Mouse (Mus musculus): ENCODE measurements at regions not wholly inside any gene's neighbourhood (a gene's known extent, or its start where the extent isn't known, plus 50 kb on each side); places are given as distances from the start of the nearest gene placed in this dataset.

DNA sequence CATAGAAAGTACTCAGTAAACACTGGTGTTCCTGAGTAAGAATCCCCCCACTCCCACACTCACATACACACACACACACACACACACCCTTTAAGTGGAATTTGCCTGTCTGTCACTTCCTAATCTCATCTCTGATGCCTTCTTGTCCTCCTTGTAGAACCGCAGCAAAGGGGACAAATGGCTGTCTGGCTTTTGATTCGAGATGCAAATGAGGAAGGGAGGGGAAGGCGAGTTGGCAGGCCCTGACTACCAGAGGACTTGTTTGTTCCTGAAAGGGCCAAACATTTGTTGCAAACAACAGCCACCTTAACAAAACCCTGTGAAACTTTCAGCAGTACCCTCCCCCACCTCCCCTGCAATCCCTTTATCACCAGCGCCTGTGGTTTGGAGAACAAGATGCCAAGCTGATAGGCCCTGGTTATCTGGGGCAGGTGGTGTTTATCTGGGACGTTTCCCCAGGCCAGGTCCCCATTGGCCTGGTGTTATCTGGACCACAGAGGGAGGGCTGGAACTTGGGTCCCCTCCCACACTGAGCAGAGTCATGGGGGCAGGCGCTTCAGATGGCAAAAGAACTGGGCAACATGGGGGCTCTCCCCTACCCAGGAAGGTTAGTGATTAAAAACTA, 67.5 kb upstream of the Lhx1 start:
- peaks cover 34% of the 10 kb centered on the region for H3K27me3 ChIP-seq
- no peaks in the 10 kb centered on the region for H3K36me3 ChIP-seq (ENCODE audit: poor library complexity, severe bottlenecking)
- no peak for ATAC-seq
- no peak overlapping the region for H3K4me3 ChIP-seq
- H3K4me1 ChIP-seq: peaks cover 9% of the 10 kb centered on the region
- H3K9me3 ChIP-seq (replicated peaks): no peaks in the 10 kb centered on the region
- H3K27ac ChIP-seq: no peak overlapping the region
- no peak overlapping the region for H3K4me2 ChIP-seq
- H3K9ac ChIP-seq: no peak overlapping the region
- WGBS: 22% methylated on average over 6 of the region's 6 CpGs

DNA sequence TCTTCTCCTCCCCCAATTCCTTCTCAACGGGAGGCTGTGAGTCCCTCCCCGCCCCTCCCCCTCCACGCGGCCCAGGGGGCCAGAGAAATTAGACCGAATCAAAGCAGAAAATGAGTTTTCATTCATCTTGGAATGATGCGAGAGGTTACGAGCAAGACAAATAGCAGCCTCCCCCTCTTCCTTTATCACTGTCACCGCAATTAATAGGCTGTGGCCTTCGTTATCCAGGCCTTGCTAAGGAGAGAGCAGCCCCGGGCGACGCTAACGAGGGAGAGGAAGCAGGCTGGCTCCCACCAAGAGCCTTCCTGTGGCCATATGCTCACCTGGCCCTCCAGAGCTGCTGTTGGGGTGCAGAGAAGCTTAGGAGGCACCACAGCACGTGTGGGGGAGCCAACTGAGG, 61.8 kb upstream of the Lhx1 start:
- no peak for ATAC-seq
- H3K4me1 ChIP-seq: peaks cover 13% of the 10 kb centered on the region
- no peaks in the 10 kb centered on the region for H3K36me3 ChIP-seq (ENCODE audit: poor library complexity, severe bottlenecking)
- H3K27me3 ChIP-seq: peaks cover 26% of the 10 kb centered on the region
- H3K4me3 ChIP-seq: no peak overlapping the region
- no peaks in the 10 kb centered on the region for H3K9me3 ChIP-seq (replicated peaks)
- no peak overlapping the region for H3K4me2 ChIP-seq
- H3K27ac ChIP-seq: no peak overlapping the region
- 19% methylated on average over 14 of the region's 14 CpGs for WGBS
- H3K9ac ChIP-seq: no peak overlapping the region

DNA sequence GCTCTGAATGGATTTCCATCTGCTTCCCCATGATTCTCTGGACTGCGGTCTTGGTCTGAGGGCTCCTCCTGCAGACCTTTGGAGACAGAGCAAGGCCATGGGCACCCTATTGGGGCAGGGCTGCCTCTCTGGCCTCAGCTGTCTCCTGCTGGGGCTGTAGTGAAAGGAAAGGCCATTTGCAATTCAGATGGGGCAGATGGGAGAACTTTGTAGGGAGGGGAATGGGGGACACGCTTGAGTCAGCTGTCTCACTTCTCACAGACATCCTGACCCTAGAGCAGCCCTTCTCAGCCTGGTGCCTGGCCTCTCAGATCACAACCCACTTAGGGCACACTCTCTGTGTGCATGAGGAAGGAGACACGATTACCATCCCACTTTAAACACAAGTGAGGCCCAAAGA, 60.3 kb upstream of the Lhx1 start:
- 0 out of 2 replicates have a peak, but pooled peaks have one; percentile 45 for ATAC-seq
- no peak overlapping the region for H3K27ac ChIP-seq
- H3K27me3 ChIP-seq: peaks cover 28% of the 10 kb centered on the region; the same call in 1 of the 2 replicates
- H3K9me3 ChIP-seq (replicated peaks): no peaks in the 10 kb centered on the region
- 39% methylated on average over 3 of the region's 3 CpGs for WGBS
- H3K4me3 ChIP-seq: no peak overlapping the region
- no peak overlapping the region for H3K9ac ChIP-seq
- H3K4me1 ChIP-seq: peaks cover 13% of the 10 kb centered on the region
- H3K4me2 ChIP-seq: no peak overlapping the region
- no peaks in the 10 kb centered on the region for H3K36me3 ChIP-seq (ENCODE audit: poor library complexity, severe bottlenecking)

DNA sequence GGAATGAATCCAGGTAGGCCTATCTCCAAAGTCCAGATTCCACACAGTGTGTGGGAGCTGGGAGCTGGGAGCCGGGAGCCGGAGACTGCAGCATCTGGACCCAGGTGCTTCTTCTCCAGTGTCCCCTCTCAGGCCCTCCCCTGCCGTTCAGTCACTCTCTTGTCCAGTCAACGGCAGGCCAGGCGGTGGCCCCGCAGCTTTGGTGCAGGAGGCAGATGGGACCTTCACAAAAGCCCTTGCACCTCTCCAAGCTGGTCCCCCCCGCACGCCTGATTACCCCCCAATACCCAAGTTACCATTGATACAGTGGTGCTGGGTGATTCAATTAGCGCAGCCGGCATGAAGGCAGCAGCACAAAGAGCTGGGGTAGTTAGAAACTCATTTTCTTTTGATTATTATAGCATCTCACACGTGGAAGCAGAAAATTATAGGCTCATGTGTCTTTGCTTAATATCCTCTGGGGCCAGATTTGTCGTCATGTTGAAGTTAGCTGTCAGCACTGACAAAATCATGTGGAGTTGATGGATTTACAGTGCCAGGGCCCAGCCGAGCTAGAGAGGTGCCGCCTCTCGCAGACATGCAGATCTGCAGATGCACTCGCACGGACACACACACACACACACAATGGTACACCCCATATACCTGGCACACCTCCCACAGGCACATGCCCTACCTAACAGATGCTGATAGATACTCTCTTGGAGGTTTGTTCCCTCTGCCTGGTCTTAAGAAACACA, 53.6 kb upstream of the Lhx1 start:
- H3K27ac ChIP-seq: peak overlapping the region; percentile 48; the same call in 1 of the 2 replicates
- peaks cover 60% of the 10 kb centered on the region for H3K27me3 ChIP-seq
- no peaks in the 10 kb centered on the region for H3K36me3 ChIP-seq (ENCODE audit: poor library complexity, severe bottlenecking)
- no peak overlapping the region for H3K4me3 ChIP-seq
- peaks cover 34% of the 10 kb centered on the region for H3K4me1 ChIP-seq
- WGBS: 19% methylated on average over 17 of the region's 17 CpGs
- ATAC-seq: peak; percentile 58
- no peaks in the 10 kb centered on the region for H3K9me3 ChIP-seq (replicated peaks)
- H3K4me2 ChIP-seq: 0 out of 2 replicates have a peak overlapping the region, but pooled peaks have one; percentile 12
- H3K9ac ChIP-seq: no peak overlapping the region

All from forebrain, embryonic 13.5 days (tissue).